Mouse (Mus musculus): Measurements from ENCODE around the gene Mib2.
"Not testable (repeated sequence)": the region's sequence is repeated elsewhere in the genome, so short reads cannot be mapped to it uniquely, and the experiment has no call there.

Gene Mib2

DNA sequence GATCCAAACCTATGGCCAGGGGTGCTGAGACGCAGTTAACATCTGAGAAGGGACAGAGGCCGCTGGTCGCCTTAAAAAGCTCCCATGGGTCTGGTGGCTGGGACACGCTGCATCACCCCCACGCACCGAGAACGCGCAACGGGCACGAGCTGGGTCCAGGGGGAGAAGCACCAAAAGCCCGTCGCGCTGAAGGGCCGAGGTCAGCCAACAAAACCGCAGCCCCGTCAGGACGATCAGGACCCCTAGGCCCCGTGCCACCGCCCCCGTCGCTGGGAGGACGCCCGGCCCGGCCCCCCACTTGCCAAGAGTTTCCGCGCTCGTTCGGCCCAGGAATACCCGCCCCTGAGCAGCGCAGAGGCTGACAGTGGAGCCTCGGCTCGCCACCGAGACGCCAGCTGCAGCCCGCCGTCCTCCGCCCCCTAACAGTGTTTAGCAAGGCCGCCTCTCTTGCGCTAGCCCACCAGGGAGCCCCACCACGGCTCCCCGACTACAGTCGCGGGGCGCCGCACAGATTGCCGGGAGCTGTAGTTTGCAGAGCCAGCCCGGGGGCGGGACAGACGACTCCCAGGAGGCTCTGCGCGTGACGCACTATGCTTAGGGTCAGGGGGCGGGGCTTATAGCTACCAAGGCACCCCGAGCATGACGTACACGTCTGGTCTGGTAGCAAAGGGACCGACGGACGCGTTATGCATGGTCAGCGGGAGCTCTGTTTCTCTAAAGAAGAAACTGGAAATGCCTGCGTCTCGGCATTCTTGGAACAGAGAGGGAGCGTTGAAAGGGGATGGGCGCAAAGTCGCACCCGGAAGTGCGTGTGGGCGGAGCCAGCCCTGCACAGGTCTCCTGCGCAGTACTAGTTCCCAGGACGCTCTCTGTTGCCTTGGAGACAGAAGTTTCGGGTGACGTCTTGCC lies at the start of gene Mib2:
TSS of gene Mib2 (minus strand) at position 510 of the 909 bp plus-strand sequence.
- DNase-seq (ENCODE audit: low read depth, low spot score), result peak; percentile 97

DNA sequence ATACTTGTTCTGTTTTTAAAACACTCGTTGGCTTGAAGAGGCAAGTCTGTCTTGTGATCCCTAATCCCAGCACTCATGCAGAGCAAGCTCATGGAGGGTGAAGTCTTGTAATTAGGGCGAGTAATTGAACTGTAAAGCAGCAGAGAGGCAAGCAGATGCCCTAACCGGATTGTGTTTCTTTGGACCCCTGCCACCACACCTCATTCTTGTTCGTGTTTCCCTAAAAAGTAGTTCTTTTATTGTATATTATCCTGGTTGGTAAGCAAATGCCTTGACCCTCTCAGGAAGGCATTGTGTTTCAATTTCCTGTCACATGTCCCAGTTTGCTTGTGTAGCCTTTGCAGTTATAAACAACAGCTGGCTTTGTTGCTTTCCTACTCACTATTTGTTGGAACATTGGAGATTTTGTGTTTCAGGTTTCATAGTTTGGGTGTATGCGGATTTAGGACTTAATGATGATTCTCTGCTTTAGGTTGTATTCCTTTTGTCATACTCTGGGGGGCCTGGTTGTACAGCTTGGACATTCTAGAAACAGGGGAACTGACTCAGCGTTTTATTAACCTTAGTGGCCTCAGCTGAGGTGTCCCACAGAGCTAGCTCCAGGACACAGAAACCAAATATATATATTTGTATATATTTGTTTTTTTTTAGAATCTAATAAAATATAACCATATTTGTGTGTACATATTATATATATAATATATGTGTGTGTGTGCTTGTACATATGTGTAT lies 41.7 kb upstream of the Mib2 start:
- DNase-seq (ENCODE audit: low read depth, low spot score), result no peak

DNA sequence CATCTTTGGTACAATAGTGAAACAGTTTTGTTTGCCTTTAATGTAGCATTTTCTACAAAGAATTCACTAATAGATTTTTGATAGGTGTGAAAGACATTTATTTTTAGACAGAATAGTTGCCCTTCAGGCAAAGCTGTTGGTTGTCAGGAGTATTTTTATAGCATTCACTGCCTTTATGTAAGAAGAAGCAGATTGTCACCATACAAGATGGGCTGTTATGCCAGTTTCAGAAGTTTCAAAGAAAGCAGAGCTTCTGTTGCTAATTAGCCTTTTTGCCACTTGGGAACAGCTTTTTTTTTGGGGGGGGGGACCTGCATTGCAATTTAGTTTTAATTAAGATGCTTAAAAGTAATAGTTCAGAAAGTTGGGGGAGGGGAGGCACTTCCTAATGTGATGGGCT lies 40.0 kb upstream of the Mib2 start:
- DNase-seq (ENCODE audit: low read depth, low spot score), result no peak

DNA sequence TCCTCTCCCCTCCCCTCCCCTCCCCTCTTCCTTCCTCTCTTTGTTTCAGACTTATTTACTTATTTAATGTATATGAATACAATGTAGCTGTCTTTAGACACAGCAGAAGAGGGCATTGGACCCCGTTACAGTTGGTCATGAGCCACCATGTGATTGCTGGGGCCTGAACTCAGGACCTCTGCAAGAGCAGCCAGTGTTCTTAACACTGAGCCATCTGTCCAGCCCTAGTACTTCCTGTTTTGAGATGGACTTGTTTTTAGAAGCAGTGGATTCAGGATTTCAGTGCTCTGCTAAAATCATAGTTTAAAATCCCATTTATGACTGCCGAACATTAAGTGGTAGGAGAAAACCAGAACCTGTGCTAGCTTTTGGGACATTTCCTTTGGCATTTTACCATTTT lies 39.6 kb upstream of the Mib2 start:
- no peak for DNase-seq (ENCODE audit: low read depth, low spot score)

DNA sequence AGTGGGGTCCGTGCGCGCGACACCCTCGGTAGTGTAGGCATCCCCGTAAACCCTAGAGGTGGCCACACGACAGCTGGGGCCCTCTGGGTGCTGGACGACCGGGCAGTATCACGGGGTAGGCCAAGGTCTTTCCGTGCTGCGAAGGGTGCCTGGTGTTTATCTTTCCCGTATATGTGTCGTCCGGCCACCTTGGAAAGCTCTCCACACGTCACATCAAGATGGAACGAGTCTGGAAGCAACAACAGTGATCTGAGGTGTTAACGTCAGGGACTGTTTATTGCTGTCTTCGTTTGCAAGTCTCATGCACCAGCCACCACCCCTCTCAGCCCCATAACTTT lies 36.6 kb upstream of the Mib2 start:
- DNase-seq (ENCODE audit: low read depth, low spot score), result no peak

DNA sequence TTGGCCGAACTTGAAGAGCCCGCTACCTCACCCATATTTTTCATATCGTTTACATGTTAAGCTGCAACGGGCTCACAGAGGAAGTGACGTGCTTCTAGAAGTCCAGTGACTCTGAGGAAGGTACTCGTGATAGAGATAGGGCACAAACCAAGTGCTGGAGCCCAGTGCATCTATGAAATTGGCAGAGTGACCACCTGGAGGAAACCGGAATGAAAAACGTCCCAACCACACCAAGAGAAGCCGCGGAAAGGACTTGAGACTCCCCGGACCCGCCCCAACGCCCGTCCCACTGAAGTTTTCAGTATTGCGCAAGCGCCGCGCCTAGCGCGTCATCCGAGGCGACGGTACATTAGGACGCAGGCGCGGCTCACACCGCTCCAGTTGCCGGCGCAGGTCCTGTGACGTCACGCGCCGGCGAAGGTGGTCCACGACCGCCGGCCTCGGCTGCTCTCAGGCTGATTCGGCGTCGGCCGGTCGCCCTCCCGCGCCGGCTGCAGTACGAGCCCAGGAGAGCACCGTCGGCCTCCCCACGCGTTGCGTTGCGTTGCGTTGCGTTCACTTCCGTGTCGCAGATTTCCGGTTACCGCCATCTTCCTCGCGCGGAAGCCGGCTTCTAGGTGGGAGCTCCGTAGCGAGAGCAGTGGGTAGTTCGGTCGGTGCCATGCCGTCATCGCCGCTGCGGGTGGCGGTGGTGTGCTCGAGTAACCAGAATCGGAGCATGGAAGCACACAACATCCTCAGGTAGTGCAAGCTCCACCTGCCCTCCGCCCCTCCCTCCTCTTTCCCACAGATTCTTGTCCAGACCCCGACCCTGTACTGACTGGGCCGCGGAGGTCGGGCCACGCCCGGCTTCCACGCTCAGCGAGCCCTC lies 36.0 kb upstream of the Mib2 start, which contains the start of gene Ssu72:
TSS of gene Ssu72 (plus strand) at position 80 of the 871 bp plus-strand sequence.
- peak; percentile 92 for DNase-seq (ENCODE audit: low read depth, low spot score)

DNA sequence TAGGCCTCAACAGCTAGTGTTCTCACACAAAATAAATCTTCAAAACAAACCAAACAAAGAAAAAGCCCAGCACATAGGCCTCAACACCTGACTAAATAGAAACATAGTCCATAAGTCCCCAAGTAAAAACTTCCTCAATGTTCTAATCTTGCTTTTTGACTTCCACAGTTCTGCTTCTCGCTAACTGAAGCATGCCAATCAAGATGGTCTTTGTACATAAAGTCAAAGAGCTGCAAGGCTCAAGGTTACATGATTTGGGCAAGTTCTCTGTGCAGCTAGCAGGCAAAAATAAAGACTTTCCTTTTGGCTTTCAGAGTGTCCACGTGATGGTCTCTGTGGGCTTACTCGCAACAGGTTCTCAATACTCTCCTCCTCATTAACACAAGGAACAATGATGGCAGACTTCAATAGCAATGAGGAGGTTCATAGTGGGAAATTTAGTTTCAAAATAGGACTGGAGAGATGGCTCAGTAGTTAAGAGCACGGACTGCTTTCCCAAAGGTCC lies 34.5 kb upstream of the Mib2 start:
- DNase-seq (ENCODE audit: low read depth, low spot score), result no peak

DNA sequence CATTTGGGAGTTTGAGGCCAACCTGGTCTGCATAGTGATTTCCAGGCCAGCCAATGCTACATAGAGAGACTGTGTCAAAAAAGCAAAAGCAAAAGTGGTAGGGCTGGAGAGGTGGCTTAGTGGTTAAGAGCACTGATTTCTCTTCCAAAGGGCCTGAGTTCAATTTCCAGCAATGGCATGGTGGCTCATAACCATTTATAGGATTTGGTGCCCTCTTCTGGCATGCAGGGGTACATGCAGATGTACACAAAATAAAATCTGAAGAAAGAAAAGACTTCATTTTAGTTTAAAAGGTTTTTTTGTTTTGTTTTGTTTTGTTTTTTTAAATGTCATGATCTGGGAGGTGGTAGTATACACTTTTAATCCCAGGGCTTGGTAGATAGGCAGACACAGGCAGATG lies 31.4 kb upstream of the Mib2 start:
- no peak for DNase-seq (ENCODE audit: low read depth, low spot score)

DNA sequence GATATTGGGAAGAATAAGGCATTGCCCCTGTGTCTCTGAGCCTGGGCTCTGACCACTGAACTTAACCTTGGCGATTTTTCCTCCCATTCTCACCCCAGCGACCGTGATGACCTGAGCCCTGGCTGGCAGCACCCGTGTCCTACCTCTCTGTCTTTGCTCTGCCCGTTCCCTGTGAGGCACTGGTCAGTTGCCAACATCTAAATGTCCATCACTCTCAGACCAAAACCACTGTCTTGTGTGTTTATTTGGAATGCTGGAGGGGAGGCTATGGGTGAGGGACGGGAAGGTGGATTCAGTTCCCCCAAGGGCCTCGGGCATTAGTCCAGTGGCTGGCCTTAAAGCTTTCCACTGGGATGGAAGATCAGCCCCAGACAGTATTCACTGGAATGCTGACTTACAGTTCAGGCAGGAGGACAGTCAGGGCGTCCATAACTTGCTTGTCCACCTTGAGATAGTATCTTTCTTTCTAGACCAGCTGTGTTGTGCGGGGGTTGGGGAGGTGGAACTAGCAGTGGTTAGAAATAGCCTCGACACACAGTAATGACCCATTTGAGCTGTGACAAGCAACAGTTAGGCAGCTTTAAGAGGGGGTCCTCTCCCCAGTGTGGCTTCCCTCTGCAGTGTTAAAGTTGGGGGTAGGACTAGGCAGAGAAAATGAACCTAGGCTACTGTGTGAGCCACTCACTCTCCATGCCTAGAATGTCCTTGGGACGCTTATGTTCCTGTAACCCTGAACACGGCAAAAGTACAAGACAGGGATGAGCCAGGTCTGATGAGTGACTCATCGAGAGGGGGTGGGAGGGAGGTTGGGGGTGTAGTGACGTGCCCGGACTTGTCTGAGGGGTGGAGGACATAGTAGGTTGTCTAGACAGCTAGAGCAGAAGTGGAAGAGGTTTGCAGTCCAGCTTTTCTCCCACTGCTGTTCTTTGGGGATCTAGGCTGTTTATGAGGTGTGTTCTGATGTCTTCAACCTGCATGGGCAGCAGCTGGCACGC lies 27.6 kb upstream of the Mib2 start:
- no peak for DNase-seq (ENCODE audit: low read depth, low spot score)

DNA sequence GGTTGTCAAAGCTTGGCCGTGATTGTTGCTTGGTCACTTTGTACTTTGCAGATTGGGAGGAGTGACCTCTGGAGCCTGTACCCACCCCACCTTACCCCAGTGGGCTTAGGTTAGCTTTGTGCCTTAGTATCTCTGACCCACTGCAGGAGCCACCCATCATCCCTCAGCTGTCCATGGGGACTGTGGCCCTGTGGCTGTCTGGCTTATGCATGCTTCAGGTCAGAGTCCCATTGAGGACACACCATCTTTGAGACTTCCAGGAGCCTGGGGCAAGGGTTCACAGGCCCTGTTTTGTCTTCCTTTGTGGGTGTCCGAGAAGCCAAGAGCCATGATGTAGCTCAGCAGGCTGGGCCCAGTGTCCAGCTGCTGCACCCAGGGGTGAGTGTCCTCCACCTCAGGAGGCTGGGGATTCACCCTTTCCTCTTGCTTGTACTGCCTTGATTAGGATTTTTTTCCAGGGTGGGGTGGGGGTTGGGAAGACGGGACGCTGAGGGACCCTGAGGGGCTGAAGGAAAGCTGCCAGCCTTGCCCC lies 26.6 kb upstream of the Mib2 start:
- no peak for DNase-seq (ENCODE audit: low read depth, low spot score)

DNA sequence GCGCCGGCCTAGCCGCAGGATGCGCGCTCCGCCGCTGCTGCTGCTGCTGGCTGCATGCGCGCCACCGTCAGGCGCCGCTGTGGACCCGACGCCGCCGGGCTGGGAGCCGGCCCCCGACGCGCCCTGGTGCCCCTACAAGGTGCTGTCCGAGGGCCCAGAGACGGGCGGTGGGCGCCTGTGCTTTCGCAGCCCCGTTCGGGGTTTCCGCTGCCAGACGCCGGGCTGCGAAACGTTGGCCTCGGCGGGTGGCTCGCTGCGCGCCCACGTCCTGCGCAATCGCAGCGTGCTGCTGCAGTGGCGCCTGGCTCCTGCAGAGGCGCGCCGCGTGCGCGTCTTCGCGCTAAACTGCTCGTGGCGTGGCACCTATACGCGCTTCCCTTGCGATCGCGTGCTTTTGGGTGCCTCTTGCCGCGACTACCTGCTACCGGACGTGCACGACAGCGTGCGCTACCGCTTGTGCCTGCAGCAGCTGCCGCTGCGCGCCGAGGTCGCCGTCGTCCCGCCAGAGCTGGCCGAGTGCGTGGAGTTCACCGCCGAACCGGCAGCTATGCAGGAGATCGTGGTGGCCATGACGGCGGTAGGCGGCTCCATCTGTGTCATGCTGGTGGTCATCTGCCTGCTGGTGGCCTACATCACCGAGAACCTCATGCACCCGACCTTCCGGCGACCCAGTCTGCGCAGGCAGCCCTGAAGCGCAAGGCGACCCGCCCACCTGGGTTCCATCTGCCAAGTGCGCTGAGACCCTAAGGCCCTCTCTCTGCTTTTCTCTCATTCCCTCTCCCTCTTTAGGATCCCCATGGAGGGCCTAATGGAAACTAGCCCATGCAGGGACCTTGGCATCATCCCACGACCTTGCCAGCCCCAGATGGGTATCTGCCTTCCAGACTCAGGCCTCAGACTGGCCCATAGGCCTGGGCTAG lies 25.7 kb upstream of the Mib2 start:
- peak; percentile 78 for DNase-seq (ENCODE audit: low read depth, low spot score)

DNA sequence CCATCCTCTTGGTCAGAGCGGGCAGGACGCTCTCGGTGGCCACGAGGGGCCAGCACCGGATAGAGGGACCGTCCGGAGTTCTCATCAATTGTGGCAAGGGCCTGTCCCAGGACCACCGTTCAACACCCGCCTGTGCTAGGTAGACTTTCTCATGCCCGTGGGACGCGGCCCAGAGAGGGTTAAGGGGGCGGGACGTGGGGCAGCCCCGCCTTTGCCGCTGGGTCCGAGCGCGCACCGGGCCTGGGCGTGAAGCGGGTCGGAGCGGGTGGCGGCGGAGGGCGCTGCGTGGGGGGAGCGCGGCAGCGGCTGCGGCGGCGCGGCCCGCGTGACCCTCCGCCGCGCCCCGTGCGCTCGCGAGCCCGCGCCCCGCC lies 25.1 kb upstream of the Mib2 start, which contains the start of gene Fndc10:
TSS of gene Fndc10 (plus strand) at position 232 of the 371 bp plus-strand sequence.
- DNase-seq (ENCODE audit: low read depth, low spot score), result no peak

DNA sequence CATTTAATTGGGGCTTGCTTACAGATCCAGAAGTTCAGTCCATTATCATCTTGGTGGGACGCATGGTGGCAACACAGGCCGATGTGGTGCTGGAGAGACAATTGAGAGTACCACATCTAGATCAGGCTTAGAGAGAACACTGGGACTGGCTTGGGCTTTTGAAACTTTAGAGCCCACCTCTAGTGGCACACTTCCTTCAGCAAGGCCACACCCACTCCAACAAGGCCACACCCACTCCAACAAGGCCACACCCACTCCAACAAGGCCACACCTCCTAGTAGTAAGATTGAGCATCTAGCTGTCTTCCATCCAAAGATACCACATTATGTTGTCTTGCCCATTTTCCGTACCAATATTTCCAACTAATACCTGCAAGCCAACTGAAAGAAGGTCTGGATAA lies 23.4 kb upstream of the Mib2 start:
- no peak for DNase-seq (ENCODE audit: low read depth, low spot score)

DNA sequence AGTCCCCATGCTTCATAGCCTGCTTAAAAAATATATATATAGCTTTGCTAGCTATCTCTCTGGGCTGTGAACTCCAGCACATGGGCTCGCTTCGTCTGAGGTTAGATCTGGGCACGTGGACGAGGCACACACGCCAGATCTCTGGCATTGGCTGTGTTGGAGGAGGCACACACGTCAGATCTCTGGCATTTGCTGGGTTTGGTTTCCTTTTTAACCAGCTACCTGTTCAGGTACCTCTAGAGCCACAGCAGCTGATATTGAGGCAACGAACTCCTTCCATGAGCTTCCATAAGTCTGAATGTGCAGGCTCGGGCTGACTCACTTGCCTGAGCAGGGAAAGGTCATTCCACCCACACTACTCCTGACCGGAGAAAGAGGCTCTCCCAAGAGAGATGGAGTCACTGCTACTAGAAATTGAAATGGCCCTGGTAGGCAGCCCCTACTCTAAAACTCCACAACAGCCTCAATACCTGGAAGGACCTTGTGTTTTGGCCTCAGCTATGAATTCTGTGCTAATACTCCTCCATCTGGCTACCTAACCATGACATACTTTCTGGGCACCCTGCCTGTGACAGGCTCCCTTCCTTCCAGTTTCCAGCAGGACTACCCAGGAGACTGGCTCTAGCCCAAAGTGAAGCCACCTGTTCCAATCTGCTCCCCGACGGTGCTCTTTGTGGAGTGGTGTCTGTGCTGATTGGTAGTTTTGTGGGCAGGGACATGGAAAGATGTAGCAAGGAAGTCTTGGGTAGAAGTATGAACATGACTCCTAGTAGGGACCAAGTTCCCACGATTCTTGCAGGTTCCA lies 21.8 kb upstream of the Mib2 start:
- no peak for DNase-seq (ENCODE audit: low read depth, low spot score)

DNA sequence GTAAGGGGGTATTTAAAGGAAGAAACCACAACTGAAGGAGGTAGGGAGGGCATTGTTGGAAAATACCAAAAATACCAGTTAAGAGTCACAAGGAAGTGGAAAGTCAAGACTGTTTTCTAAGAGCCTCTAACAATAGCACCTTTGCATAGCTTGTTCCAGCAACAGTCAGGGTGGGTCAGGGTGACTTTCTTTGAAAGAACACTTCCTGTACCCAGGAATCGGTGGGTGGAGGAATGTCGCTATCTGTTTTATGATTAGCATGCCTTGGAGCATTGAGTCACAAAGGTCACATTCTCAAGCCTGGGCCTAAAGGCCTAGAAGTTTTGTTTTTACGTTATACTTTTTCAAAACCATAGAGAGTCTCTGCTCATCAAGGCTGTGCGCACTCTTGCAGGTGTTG lies 18.8 kb upstream of the Mib2 start:
- DNase-seq (ENCODE audit: low read depth, low spot score), result not testable (repeated sequence)

DNA sequence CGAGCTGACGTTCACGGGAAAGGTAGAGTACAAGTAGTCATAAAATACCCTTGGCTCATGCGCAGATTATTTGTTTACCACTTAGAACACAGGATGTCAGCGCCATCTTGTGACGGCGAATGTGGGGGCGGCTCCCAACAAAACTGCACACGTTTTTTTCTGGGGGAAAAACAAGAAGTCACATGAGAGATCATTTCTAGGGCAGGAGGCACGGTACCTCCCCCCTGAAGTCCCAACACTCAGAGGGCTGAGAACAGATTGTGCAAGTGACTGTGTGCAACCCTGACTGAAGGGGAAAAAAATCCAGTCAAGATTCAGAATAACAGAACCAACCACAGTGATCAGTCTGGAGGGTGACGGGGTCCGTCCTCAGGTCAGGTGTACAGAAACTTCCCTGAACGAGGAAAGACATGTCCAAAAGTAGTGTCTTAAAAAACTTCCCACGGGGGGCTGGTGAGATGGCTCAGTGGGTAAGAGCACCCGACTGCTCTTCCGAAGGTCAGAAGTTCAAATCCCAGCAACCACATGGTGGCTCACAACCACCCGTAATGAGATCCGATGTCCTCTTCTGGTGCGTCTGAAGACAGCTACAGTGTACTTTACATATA lies 14.8 kb upstream of the Mib2 start:
- not testable (repeated sequence) for DNase-seq (ENCODE audit: low read depth, low spot score)

DNA sequence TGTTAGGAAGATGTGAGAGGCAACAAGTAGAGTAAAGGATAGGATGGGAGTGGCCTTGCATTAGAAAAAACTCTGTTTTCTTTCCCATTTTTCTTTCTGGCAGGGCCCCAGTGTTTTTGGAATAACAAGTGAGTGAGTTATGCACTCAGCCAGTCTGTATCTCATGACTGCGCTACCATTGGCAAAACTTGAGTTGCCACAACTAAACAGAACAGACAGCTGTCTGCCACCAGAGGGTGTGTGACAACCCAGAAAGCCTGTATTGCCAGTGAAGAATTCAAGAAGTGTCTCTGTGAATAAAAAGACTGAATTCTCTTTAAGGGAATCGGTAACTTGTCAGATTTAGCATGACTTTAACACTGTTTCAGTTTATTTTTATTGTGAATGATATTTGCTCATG lies 7.0 kb upstream of the Mib2 start:
- DNase-seq (ENCODE audit: low read depth, low spot score), result no peak

DNA sequence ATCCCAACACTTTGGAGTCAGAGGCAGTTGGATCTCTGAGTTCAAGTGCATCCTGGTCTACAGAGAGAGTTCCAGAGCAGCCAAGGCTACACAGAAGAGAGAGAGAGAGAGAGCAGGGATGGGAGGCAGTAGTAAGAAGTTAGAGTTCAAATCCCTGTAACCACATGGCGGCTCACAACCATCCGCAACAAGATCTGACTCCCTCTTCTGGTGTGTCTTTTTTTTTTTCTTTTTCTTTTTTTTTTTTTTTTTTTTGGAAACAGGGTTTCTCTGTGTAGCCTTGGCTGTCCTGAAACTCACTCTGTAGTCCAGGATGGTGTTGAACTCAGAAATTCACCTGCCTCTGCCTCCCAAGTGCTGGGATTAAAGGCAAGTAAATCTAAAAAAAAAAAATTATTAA lies 3.1 kb upstream of the Mib2 start:
- DNase-seq (ENCODE audit: low read depth, low spot score), result no peak

Data from telencephalon, adult 2 months (tissue).